Mouse (Mus musculus): ENCODE data around the gene Ltbr. TPM values are rescaled to one million over a fixed set of nuclear protein-coding genes. Genes with fewer than 3 reads are reported as not detected.

Gene Ltbr
- polyA plus RNA-seq, 1 experiment, result 83.0 TPM

DNA sequence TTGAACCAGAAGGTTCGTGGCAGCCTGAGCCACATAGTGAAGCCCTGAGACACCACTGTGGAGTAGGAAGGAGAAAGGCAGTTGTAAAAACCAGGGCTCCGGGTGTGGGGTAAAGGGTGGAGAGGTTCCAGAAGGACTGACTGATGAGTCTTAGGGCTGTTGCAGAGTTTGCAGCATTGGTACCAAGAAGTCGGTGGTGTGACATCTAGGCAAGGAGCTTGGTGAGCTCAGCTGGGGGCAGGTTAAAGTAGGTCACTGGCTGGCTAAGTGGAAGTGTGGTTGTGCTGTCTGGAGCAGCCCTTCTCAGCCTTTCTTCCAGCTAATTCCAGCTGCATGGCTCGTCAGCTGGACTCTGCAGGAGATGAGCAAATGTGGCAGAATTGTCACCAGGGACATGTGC, 39.1 kb upstream of the Ltbr start:
- Histone ChIP-seq H3K79me2 (ENCODE audit: control insufficient read depth, insufficient read depth) (peaks cover 78% of the 10 kb centered on the region), H3K27me3 (ENCODE audit: control insufficient read depth, insufficient read depth, insufficient read length) (no peaks in the 10 kb centered on the region), H3K36me3 (ENCODE audit: control insufficient read depth, insufficient read depth) (peaks cover 14% of the 10 kb centered on the region), H3K4me3 (ENCODE audit: insufficient read depth, poor library complexity, severe bottlenecking) (no peak overlapping the region), H3ac (ENCODE audit: control insufficient read depth, insufficient read length, low read depth) (no peak overlapping the region), H3K79me3 (ENCODE audit: low read depth) (peaks cover 58% of the 10 kb centered on the region)
- TF ChIP-seq CEBPB (IDR thresholded peaks at IDR 0.05; ENCODE audit: low read depth) (no peak), USF1 (IDR thresholded peaks at IDR 0.05; ENCODE audit: low read depth) (no peak), MYOG (IDR thresholded peaks at IDR 0.05; ENCODE audit: control insufficient read depth, extremely low read depth, insufficient read length) (no peak), MAX (IDR thresholded peaks at IDR 0.05) (no peak), FOSL1 (IDR thresholded peaks at IDR 0.05; ENCODE audit: insufficient read depth, low read length, poor library complexity, severe bottlenecking) (no peak), MYOD1 (IDR thresholded peaks at IDR 0.05; ENCODE audit: control insufficient read depth, insufficient read length, low read depth) (no peak), CTCF (IDR thresholded peaks at IDR 0.05; ENCODE audit: control insufficient read depth, insufficient read depth, insufficient read length) (no peak)

- peaks cover 58% of the 10 kb centered on the region for H3K79me3 ChIP-seq (ENCODE audit: low read depth)
- no peak overlapping the region for H3ac ChIP-seq (ENCODE audit: control insufficient read depth, insufficient read length, low read depth)
- H3K36me3 ChIP-seq (ENCODE audit: control insufficient read depth, insufficient read depth), result peaks cover 8% of the 10 kb centered on the region
- peaks cover 77% of the 10 kb centered on the region for H3K79me2 ChIP-seq (ENCODE audit: control insufficient read depth, insufficient read depth)
- TF ChIP-seq MYOG (IDR thresholded peaks at IDR 0.05; ENCODE audit: control insufficient read depth, extremely low read depth, insufficient read length), result no peak
- TF ChIP-seq CEBPB (IDR thresholded peaks at IDR 0.05; ENCODE audit: low read depth), result no peak
- TF ChIP-seq MAX (IDR thresholded peaks at IDR 0.05), result no peak
- no peak for TF ChIP-seq MYOD1 (IDR thresholded peaks at IDR 0.05; ENCODE audit: control insufficient read depth, insufficient read length, low read depth)
- no peak for TF ChIP-seq USF1 (IDR thresholded peaks at IDR 0.05; ENCODE audit: low read depth)
- TF ChIP-seq CTCF (IDR thresholded peaks at IDR 0.05; ENCODE audit: control insufficient read depth, insufficient read depth, insufficient read length), result no peak
- no peak for TF ChIP-seq FOSL1 (IDR thresholded peaks at IDR 0.05; ENCODE audit: insufficient read depth, low read length, poor library complexity, severe bottlenecking)
- H3K27me3 ChIP-seq (ENCODE audit: control insufficient read depth, insufficient read depth, insufficient read length), result no peaks in the 10 kb centered on the region
- no peak overlapping the region for H3K4me3 ChIP-seq (ENCODE audit: insufficient read depth, poor library complexity, severe bottlenecking)
Observed at GRCm38 (mm10) chr6:125352046-125352384, 38.3 kb upstream of the Ltbr start.

DNA sequence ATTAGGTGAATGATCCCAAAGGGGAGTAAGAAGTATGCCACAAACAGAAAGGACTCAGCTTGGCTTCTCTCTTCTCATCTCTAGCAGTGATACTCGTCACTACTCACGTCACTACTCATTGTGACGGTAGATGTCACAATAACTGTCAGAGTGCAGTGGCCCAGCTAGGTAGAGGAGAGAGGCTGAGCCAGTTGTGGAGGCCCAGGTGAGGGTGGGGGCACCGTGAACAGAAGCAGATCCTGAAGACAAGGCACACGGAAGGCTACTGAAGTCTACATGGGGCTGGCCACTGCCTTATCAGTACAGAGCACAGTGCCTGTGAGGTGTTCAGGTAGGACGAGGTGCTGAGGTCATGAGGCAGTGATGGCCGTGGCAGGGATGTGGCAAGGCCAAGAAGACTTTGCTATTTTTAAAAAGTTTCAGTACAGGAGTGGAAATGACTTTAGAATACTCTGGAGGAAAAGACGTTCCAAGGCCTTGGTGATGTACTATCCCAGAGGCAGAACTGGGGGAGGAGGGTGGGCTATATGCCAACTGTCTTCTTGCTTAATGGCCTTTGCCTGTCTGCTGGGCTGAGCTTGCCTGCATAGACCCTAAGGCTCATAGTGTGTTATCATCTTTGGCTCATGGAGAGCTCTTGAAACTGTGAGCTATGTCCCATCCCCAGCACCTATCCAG, 37.8 kb upstream of the Ltbr start:
- TF ChIP-seq FOSL1 (IDR thresholded peaks at IDR 0.05; ENCODE audit: insufficient read depth, low read length, poor library complexity, severe bottlenecking), result no peak
- TF ChIP-seq MAX (IDR thresholded peaks at IDR 0.05), result no peak
- TF ChIP-seq CTCF (IDR thresholded peaks at IDR 0.05; ENCODE audit: control insufficient read depth, insufficient read depth, insufficient read length), result no peak
- no peak for TF ChIP-seq USF1 (IDR thresholded peaks at IDR 0.05; ENCODE audit: low read depth)
- TF ChIP-seq MYOD1 (IDR thresholded peaks at IDR 0.05; ENCODE audit: control insufficient read depth, insufficient read length, low read depth), result no peak
- TF ChIP-seq MYOG (IDR thresholded peaks at IDR 0.05; ENCODE audit: control insufficient read depth, extremely low read depth, insufficient read length), result no peak
- TF ChIP-seq CEBPB (IDR thresholded peaks at IDR 0.05; ENCODE audit: low read depth), result no peak
- Histone ChIP-seq H3K36me3 (ENCODE audit: control insufficient read depth, insufficient read depth) (peaks cover 3% of the 10 kb centered on the region), H3K79me3 (ENCODE audit: low read depth) (peaks cover 55% of the 10 kb centered on the region), H3K4me3 (ENCODE audit: insufficient read depth, poor library complexity, severe bottlenecking) (peak overlapping the region; percentile 80), H3ac (ENCODE audit: control insufficient read depth, insufficient read length, low read depth) (no peak overlapping the region), H3K79me2 (ENCODE audit: control insufficient read depth, insufficient read depth) (peaks cover 72% of the 10 kb centered on the region), H3K27me3 (ENCODE audit: control insufficient read depth, insufficient read depth, insufficient read length) (no peaks in the 10 kb centered on the region)

- TF ChIP-seq MYOD1 (IDR thresholded peaks at IDR 0.05; ENCODE audit: control insufficient read depth, insufficient read length, low read depth), result no peak
- TF ChIP-seq MAX (IDR thresholded peaks at IDR 0.05), result no peak
- no peak for TF ChIP-seq MYOG (IDR thresholded peaks at IDR 0.05; ENCODE audit: control insufficient read depth, extremely low read depth, insufficient read length)
- no peak for TF ChIP-seq FOSL1 (IDR thresholded peaks at IDR 0.05; ENCODE audit: insufficient read depth, low read length, poor library complexity, severe bottlenecking)
- no peak for TF ChIP-seq CTCF (IDR thresholded peaks at IDR 0.05; ENCODE audit: control insufficient read depth, insufficient read depth, insufficient read length)
- no peak for TF ChIP-seq USF1 (IDR thresholded peaks at IDR 0.05; ENCODE audit: low read depth)
- no peak for TF ChIP-seq CEBPB (IDR thresholded peaks at IDR 0.05; ENCODE audit: low read depth)
- Histone ChIP-seq H3ac (ENCODE audit: control insufficient read depth, insufficient read length, low read depth) (no peak overlapping the region), H3K79me3 (ENCODE audit: low read depth) (peaks cover 51% of the 10 kb centered on the region), H3K4me3 (ENCODE audit: insufficient read depth, poor library complexity, severe bottlenecking) (peak overlapping the region; percentile 80), H3K79me2 (ENCODE audit: control insufficient read depth, insufficient read depth) (peaks cover 67% of the 10 kb centered on the region), H3K36me3 (ENCODE audit: control insufficient read depth, insufficient read depth) (peaks cover 3% of the 10 kb centered on the region), H3K27me3 (ENCODE audit: control insufficient read depth, insufficient read depth, insufficient read length) (no peaks in the 10 kb centered on the region)
Observed at GRCm38 (mm10) chr6:125350995-125351324, 37.3 kb upstream of the Ltbr start.

DNA sequence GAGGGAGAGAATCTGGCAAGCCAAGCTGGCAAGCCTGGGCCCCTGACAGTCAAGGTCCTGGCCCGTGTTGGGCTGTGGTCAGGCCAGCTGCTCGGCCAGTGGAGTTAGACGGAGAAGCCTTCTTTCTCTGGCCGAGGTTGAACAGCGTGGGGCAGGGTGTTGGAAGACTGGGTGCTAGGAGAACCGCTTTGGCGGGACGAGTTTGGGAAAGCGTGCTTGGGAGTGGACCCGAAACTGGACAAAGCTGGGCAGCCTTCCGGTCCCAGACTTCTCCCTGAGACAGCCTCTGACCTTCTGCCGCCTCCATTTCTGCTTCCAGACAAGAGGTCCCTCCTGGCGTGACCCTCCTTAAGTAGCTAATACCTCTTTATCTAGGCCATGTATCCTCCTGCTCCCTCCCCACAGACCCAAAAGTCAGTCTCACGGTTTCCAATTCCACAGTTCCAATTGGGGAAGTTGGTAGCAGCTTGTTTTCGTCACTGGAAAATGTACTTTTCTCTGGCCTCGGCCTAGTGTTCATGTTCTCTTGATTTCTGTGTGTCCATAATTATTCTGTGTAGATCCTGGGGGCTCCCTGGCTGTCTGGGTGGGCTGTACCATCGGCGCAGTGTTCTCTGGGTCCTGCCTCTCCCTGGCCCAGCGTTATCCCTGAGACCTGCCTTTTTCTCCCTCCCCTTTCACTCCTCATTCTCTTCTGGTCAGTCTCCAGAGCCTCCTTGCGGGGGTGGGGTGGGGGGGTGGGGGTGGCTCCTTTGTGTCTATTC, 36.7 kb upstream of the Ltbr start:
- peaks cover 61% of the 10 kb centered on the region for H3K79me2 ChIP-seq (ENCODE audit: control insufficient read depth, insufficient read depth)
- peak overlapping the region; percentile 92 for H3ac ChIP-seq (ENCODE audit: control insufficient read depth, insufficient read length, low read depth)
- no peaks in the 10 kb centered on the region for H3K27me3 ChIP-seq (ENCODE audit: control insufficient read depth, insufficient read depth, insufficient read length)
- H3K79me3 ChIP-seq (ENCODE audit: low read depth), result peaks cover 47% of the 10 kb centered on the region
- peaks cover 3% of the 10 kb centered on the region for H3K36me3 ChIP-seq (ENCODE audit: control insufficient read depth, insufficient read depth)
- H3K4me3 ChIP-seq (ENCODE audit: insufficient read depth, poor library complexity, severe bottlenecking), result peak overlapping the region; percentile 80
- TF ChIP-seq CEBPB (IDR thresholded peaks at IDR 0.05; ENCODE audit: low read depth) (no peak), MYOD1 (IDR thresholded peaks at IDR 0.05; ENCODE audit: control insufficient read depth, insufficient read length, low read depth) (no peak), CTCF (IDR thresholded peaks at IDR 0.05; ENCODE audit: control insufficient read depth, insufficient read depth, insufficient read length) (no peak), MAX (IDR thresholded peaks at IDR 0.05) (no peak), MYOG (IDR thresholded peaks at IDR 0.05; ENCODE audit: control insufficient read depth, extremely low read depth, insufficient read length) (no peak), FOSL1 (IDR thresholded peaks at IDR 0.05; ENCODE audit: insufficient read depth, low read length, poor library complexity, severe bottlenecking) (no peak)
